Mouse (Mus musculus) liver, postnatal 0 days (tissue): ENCODE data around the gene Zfp512. TPM values are rescaled to one million over a fixed set of nuclear protein-coding genes. Genes with fewer than 3 reads are reported as not detected.

Experiments
- ATAC-seq: fragments of 200-750 bp; cut with Nextera tagmentation; 2 replicates; pipeline ENCODE4 v1.8.0; 2017; ENCODE audit warnings: mild to moderate bottlenecking, moderate library complexity
- DNase-seq: peaks from one replicate; pipeline ENCODE4 v3.0.0-alpha.2; 2016
- H3K27ac ChIP-seq: fragments of 300-500 bp; sonication (generic); 2 replicates; pipeline ENCODE4 v1.5.1; 2014; ENCODE audit warnings: antibody characterized with exemption, moderate library complexity, mild to moderate bottlenecking, low read depth
- H3K27me3 ChIP-seq: fragments of 300-500 bp; sonication (generic); 2 replicates; pipeline ENCODE4 v1.6.1; 2014; ENCODE audit warnings: low read length, control low read depth, mixed read lengths; ENCODE audit not compliant: insufficient read depth
- H3K36me3 ChIP-seq: fragments of 300-500 bp; sonication (generic); replicated peaks from 2 replicates; pipeline ENCODE4 v1.6.1; 2014; ENCODE audit warnings: mild to moderate bottlenecking, control low read depth, low read length, moderate library complexity, mixed read lengths; ENCODE audit not compliant: insufficient read depth
- H3K4me1 ChIP-seq: fragments of 300-500 bp; sonication (generic); 2 replicates; pipeline ENCODE4 v1.6.1; 2014; ENCODE audit warnings: antibody characterized with exemption, mild to moderate bottlenecking, control low read depth; ENCODE audit not compliant: insufficient read depth
- H3K4me2 ChIP-seq: fragments of 300-500 bp; sonication (generic); 2 replicates; pipeline ENCODE4 v1.6.1; 2014; ENCODE audit warnings: low read depth, mild to moderate bottlenecking, low read length, moderate library complexity, mixed read lengths
- H3K4me3 ChIP-seq: fragments of 300-500 bp; sonication (generic); 2 replicates; pipeline ENCODE4 v1.5.1; 2014; ENCODE audit warnings: low read depth, low read length
- H3K9ac ChIP-seq: fragments of 300-500 bp; sonication (generic); replicated peaks from 2 replicates; pipeline ENCODE4 v1.6.1; 2014; ENCODE audit warnings: mild to moderate bottlenecking, moderate library complexity
- H3K9me3 ChIP-seq: fragments of 300-500 bp; sonication (generic); 2 replicates; pipeline ENCODE4 v1.6.1; 2016; ENCODE audit warnings: mild to moderate bottlenecking, control low read depth, low read length, mixed read lengths
- CTCF ChIP-seq: sonication (generic); IDR thresholded peaks from 2 replicates; pipeline ENCODE4 v1.5.1; 2016; ENCODE audit warnings: antibody characterized with exemption, low read depth
- EP300 ChIP-seq: IDR thresholded peaks from 2 replicates; pipeline ENCODE4 v1.6.1; 2016; ENCODE audit warnings: antibody characterized with exemption, low read depth, mild to moderate bottlenecking
- WGBS: fragments of 180-500 bp; shearing (Covaris S2); extraction: QIAGEN DNeasy Blood & Tissue Kit; methylation state at CpG from one replicate; pipeline ENCODE4 v1.1.7; 2014; ENCODE audit not compliant: insufficient replicate concordance; 5-methylcytosine and 5-hydroxymethylcytosine counted together
- polyA plus RNA-seq: library from polyadenylated mRNA; unstranded; fragments of >200 nt; fragmentation: Nextera tagmentation; extraction: Ambion mirVana; gene quantifications from 2 replicates; pipeline ENCODE4 v1.2.1, GENCODE M21; 2015

Gene Zfp512
- polyA plus RNA-seq, 1 experiment from 2014 or later, result 7.6 TPM

- H3K9me3 ChIP-seq, result no peaks in the 10 kb centered on the region
- ATAC-seq, result no peak
Measured at GRCm38 (mm10) chr5:31492031-31492430, 39.8 kb downstream of the Zfp512 start.

DNA sequence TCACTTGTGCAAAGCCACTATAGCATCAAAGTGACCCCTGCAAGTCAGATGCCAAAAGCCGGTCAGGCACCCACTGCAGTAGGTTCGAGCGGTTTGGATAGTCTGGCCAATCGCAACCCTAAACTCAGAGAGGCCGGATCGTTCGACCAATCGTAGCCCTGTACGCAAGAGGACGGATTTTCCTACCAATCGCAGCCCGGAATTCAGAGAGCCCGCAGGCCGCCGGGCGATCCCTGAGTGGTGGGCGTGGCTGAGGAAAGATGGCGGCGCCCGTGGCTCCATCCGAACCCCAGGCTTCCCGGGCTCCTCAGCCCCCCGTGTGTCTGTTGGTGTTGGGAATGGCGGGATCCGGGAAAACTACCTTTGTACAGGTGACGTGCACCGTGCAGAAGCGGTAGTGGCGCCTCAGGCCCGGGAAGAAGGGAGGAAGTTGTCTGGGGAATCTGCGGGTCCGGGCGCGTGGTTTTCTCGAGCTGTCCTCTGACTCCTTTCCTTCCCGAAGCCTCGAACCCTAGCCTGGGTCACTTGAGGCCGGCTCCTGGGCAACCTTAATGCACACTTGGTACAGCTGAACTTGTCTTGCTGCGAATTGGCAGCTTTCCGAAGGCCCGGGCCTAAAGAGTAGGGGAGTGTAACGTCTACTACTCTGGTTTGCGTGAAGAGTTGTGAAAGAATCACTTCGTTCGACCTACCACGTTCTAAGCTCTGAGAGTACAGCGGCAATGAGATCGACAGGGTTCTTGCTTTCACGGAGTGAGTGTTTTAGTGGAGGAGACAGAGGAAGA, 42.5 kb downstream of the Zfp512 start, which contains the start of gene Gpn1:
Gene Gpn1, plus strand, starts transcription at position 229 of the 785 bp plus-strand sequence.
- ATAC-seq (peak; percentile 100), DNase-seq (peak; percentile 90)
- H3K27ac ChIP-seq, result no peak within 1 kb of the TSS
- no peak for TF ChIP-seq EP300
- no peak for TF ChIP-seq CTCF
- no peaks in the 10 kb centered on the region for H3K27me3 ChIP-seq
- H3K36me3 ChIP-seq, result peaks cover 10% of the 10 kb centered on the region
- H3K4me3 ChIP-seq, result peak within 1 kb of the TSS; percentile 68
- peak within 1 kb of the TSS; percentile 58 for H3K9ac ChIP-seq
- WGBS, result under 1% methylated on average over 49 of the region's 49 CpGs
- peak within 1 kb of the TSS; percentile 79 for H3K4me2 ChIP-seq
- no peaks in the 10 kb centered on the region for H3K9me3 ChIP-seq
- H3K4me1 ChIP-seq, result peaks cover 8% of the 10 kb centered on the region

More at GRCm38 (mm10) chr5:31492031-31492430, 39.8 kb downstream of the Zfp512 start:
- no peaks in the 10 kb centered on the region for H3K27me3 ChIP-seq
- WGBS, result 38% methylated on average over 1 of the region's 1 CpGs
- no peak for DNase-seq
- H3K4me3 ChIP-seq, result no peak overlapping the region
- H3K36me3 ChIP-seq, result peaks cover 7% of the 10 kb centered on the region
- no peak overlapping the region for H3K9ac ChIP-seq
- TF ChIP-seq EP300 (no peak), CTCF (no peak)
- no peak overlapping the region for H3K4me2 ChIP-seq
- H3K27ac ChIP-seq, result no peak overlapping the region
- peaks cover 8% of the 10 kb centered on the region for H3K4me1 ChIP-seq

- TF ChIP-seq CTCF, result no peak
- no peak for TF ChIP-seq EP300
- H3K27me3 ChIP-seq, result no peaks in the 10 kb centered on the region
- DNase-seq, result no peak
- no peak overlapping the region for H3K27ac ChIP-seq
- no peaks in the 10 kb centered on the region for H3K4me1 ChIP-seq
- H3K36me3 ChIP-seq, result peaks cover 43% of the 10 kb centered on the region
- no peak overlapping the region for H3K4me3 ChIP-seq
- H3K9me3 ChIP-seq, result no peaks in the 10 kb centered on the region
- 85% methylated on average over 10 of the region's 10 CpGs for WGBS
- no peak overlapping the region for H3K4me2 ChIP-seq
- no peak overlapping the region for H3K9ac ChIP-seq
- no peak for ATAC-seq
Measured at GRCm38 (mm10) chr5:31504843-31505242, 52.6 kb downstream of the Zfp512 start.

GRCm38 (mm10) chr5:31512481-31512880, 60.2 kb downstream of the Zfp512 start:
- no peak overlapping the region for H3K4me2 ChIP-seq
- ATAC-seq (no peak), DNase-seq (no peak)
- TF ChIP-seq EP300 (no peak), CTCF (no peak)
- H3K4me1 ChIP-seq, result no peaks in the 10 kb centered on the region
- H3K9me3 ChIP-seq, result no peaks in the 10 kb centered on the region
- no peak overlapping the region for H3K9ac ChIP-seq
- peaks cover 51% of the 10 kb centered on the region for H3K36me3 ChIP-seq
- H3K27ac ChIP-seq, result 0 out of 2 replicates have a peak overlapping the region, but pooled peaks have one; percentile 16
- WGBS, result 37% methylated on average over 1 of the region's 1 CpGs
- H3K4me3 ChIP-seq, result no peak overlapping the region
- no peaks in the 10 kb centered on the region for H3K27me3 ChIP-seq

- DNase-seq (no peak), ATAC-seq (no peak)
- Histone ChIP-seq H3K4me2 (no peak overlapping the region), H3K9ac (no peak overlapping the region), H3K27me3 (no peaks in the 10 kb centered on the region), H3K4me3 (no peak overlapping the region), H3K4me1 (peaks cover 2% of the 10 kb centered on the region), H3K36me3 (peaks cover 45% of the 10 kb centered on the region), H3K9me3 (no peaks in the 10 kb centered on the region), H3K27ac (no peak overlapping the region)
- no peak for TF ChIP-seq EP300
- TF ChIP-seq CTCF, result no peak
- 78% methylated on average over 6 of the region's 6 CpGs for WGBS
Measured at GRCm38 (mm10) chr5:31520556-31520955, 68.3 kb downstream of the Zfp512 start.

- DNase-seq, result peak; percentile 81
Measured at GRCm38 (mm10) chr5:31526354-31527116, 74.3 kb downstream of the Zfp512 start, which contains the start of gene Slc4a1ap. Gene Slc4a1ap (plus strand): TSS chr5:31526995.

More at GRCm38 (mm10) chr5:31526354-31527116, 74.3 kb downstream of the Zfp512 start, which contains the start of gene Slc4a1ap:
- Histone ChIP-seq H3K9me3 (no peaks in the 10 kb centered on the region), H3K27ac (peak within 1 kb of the TSS; percentile 91), H3K4me1 (peaks cover 18% of the 10 kb centered on the region), H3K27me3 (no peaks in the 10 kb centered on the region), H3K4me2 (peak within 1 kb of the TSS; percentile 98), H3K36me3 (peaks cover 26% of the 10 kb centered on the region), H3K9ac (peak within 1 kb of the TSS; percentile 95), H3K4me3 (peak within 1 kb of the TSS; percentile 100)
- peak; percentile 93 for ATAC-seq
- TF ChIP-seq CTCF (no peak), EP300 (peak; percentile 59)
- WGBS, result under 1% methylated on average over 28 of the region's 28 CpGs
